Mouse (Mus musculus): ENCODE results near the gene Ascc2.

GRCm38 (mm10) chr11:4688632-4689380 is 51.3 kb downstream of the Ascc2 start:
- TF ChIP-seq FLI1 (IDR thresholded peaks at IDR 0.05; ENCODE audit: low read length), result no peak
- no peak for TF ChIP-seq GATA1 (IDR thresholded peaks at IDR 0.05; ENCODE audit: borderline replicate concordance, low read length)

Data from megakaryocyte, embryonic 14.5 days (primary cell).